Mouse (Mus musculus): ENCODE measurements around the gene Cyth1. TPM values are rescaled to one million over a fixed set of nuclear protein-coding genes. Genes with fewer than 3 reads are reported as not detected.

The Cyth1 gene
- total RNA-seq, 2 experiments from 2014 or later: 28.4 to 32.2 TPM

DNA sequence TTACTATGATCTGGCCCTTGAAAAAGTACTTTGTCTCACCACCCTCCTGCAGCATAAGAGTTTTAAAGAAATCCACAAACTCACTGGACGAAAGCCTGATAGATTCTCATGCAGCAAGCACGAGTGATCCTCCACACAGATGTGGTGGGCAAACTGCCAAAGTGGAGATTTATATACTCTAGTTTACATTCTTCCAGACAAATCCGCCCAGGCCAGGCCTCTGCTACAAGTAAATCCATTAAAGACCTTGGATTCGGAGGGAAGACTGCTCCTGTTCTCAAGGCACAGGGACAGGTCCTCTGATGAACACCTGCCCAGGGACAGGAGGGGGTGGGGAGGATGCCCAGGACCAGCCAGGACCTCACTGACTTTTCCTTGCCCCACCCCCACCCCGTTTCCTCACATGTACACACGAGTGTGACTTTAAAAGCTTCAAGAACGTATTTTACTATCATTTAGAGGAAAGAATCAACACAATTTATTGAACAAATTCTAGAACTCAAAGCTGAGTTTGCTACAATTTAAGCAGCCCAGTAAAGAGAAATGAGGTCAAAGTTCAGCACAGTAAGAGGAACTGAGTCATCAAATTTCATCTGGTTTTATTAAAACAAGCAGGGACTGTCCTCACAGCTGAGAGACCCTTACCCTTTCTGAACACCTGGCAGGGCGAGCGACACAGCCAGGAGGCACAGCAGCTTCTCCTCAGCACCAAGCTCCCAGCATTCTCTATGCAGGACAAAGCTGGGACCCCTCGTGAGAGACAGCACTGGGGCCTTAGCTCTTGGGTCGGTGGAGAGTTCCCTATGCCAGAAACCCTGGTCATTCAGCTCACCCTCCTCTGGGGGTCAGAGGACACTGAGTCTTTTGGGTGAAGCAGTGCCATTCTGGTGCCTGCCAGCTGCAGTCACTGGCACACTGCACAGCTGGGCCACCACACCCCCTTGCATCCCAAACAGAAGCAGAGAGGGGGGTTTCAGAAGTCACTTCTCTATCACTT, 47.3 kb downstream of the Cyth1 start:
- DNase-seq (ENCODE audit: low spot score in 2 of 2): peak in 1 of 2 experiments; percentile 45

DNA sequence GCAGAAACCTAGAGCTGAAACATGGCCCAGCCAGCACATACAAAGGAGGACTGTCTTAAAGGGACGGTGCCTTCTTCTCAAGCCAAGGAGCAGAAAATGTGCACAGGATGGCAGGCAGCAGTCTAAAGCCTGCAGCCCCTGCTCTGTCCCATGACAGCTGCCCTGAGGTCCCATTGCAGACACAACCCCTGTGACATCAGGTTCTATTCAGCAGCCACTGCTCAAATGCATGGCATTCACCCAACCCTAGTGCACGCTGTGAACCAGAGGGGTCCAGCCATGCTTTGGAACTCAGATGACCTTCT, 50.1 kb downstream of the Cyth1 start:
- no peak for DNase-seq (ENCODE audit: low spot score in 2 of 2)

DNA sequence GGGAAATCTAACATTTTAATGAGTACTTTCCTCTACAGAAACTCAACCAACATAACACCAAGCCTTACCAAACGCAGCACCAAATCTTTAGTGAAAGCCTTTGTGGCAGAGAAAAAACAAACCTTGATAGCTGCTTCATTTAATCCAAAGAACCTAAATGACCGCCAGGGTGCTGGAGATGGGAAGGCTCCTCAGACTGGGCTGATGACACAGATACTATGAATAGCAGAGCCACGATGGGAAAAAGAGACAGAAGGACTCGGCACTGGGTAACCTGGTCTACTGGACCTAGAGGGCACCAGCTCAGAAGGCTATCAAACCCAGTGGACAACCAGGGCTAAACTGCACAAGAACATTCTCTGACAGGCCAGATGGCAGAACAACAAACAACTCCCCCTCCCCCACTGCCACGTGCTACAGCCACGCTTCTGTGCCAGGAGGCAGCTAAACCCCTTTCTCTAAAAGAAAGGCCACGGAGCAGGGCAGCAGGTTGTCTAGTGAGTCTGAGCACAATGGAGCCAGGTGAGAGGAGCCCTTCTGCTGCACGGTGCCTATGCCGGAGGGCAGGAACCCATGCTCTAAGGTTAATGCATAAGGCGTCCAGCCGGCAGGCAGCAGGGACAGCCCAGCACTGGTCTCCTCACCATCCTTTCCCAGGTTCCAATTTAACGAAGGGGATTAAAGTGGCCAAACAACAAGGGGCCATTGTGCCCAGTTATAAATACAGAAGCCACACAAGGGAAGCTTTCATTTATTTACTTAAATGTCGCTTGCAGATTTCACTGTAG, 50.7 kb downstream of the Cyth1 start:
- peak in 1 of 2 experiments; percentile 48 for DNase-seq (ENCODE audit: low spot score in 2 of 2)

DNA sequence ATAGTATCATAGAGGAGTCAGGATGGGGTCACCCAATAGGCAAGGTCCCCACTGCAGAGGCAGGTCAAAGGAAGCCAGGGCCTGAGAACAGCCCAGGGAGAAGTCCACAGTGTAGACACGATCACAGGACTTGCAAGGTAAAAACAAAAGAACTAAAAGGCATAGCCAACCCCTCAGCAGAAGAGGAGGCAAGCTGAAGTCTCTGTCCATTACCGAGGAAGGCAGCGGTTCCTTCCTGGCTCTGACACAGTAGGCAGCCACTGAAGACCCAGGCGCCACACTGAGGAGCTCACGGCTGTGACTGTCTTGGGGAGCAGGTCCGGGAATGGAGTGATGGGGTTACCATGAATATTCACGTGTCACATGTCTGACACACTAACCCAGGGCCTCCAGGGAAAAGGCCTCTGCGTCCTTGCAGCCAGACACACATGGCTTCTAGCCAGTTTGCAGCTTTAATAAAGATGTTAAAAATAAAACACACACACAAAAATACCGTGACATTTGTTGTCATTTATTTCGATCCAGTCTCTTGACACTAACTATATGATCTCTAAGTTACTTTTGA, 51.5 kb downstream of the Cyth1 start:
- no peak for DNase-seq (ENCODE audit: low spot score in 2 of 2)

DNA sequence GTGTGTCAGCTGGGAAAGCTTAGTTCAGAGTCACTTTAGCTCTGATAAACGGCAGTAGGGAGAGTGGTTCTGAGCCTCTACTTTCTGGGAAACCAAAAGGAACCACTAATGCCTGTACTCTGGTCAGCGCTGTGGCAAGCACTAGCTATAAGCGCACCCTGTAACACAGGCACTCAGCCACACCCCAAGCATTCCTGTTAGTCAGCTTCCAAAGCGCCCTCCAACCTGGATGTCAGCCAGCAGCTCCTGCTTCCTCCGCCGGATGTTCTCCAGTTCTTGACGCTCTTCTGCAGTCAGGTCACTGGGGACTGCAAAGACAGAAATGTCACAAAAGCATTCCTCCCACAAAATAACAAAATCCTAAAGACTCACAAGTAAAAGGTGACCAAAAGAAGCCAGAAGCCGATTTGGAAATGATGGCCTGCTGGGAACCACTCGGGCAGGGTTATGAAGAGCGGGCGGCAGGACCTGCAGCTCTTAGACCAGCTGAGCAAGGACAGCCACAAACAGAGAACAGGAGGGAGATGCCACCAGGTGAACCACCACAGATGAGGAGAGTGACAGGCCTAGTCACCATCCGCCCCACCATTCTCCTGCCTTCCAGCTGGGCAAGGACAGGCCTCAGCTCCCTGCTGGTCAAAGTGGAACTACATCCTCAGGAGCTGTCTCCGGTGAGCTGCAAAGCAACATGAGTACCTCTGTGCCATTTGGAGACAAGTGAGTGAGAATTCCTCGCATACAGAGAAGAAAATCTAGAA, 54.8 kb downstream of the Cyth1 start:
- peak in 1 of 2 experiments; percentile 68 for DNase-seq (ENCODE audit: low spot score in 2 of 2)

DNA sequence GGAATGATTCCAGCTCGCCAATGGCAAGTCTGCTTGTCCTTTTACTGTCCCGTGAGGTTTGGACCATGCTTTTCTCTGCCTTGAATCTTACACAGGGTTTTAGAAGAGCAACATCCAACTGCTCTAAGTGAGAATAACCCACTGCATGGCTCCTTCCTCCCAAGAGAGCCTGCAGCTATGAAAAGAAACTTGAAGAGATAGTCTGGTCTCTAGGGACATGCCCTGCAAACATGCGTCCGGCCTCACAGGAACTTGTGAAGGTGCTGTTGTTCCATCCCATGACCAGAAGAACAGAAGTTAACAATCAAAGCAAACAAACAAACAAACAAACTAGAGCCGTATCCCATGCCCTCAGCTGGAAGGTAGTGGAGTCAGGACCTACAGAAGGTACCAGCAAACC, 55.4 kb downstream of the Cyth1 start:
- DNase-seq (ENCODE audit: low spot score in 2 of 2): no peak

DNA sequence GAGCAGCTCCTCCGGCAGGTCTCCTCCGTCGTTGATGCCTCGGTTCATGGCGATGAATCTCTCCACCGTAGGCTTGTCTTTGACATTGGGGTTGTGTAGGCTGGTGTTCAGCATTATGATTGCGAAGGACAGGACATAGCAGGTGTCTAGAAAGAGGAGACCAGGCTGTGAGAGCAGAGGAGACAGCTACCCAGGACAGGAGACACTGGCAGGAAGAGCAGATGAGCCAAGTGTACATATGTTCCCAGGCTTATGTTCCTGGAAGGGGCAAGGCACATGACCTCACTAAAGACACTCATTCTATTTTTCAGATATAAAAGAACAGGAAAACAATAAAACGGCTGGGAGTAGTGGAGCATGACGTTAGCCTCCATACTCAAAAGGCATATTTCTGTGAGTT, 65.6 kb downstream of the Cyth1 start:
- DNase-seq (ENCODE audit: low spot score in 2 of 2): no peak

DNA sequence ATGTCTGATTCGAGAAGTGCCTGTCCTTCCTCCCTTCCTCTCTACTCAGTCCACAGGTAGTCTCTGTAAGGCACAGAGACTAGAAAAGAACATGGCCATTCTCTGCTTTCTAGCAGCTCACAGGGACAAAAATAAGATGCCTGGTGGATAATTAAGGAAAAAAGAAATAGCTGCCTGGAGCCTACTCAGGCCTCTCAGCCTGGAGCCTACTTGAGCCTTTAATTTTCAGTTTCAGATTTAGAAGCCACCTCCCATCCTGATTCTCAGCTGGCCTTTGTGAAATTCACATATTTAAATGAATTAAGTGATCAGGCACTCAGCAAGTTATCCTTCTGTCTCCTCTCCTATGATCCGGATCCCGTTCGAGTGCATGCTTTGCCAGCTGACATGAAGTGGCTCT, 66.0 kb downstream of the Cyth1 start:
- DNase-seq (ENCODE audit: low spot score in 2 of 2): no peak

DNA sequence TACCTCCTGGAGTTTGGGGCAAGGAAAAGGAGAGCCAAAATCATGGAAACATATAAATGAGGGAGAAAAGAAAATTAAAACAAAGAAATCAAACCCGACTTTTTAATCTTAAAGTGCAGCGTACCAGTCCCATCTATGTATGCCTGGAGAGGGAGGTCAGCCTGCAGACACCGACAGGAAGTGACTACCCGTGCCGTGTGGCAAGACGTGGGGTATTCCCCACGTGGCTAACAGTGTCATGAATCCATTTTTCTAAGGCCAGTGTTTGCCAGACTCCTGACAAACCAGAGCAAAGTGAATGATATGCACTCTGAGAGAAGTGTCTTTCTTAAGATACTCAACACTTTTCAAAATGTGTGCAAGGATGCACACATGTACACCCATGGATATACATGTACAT, 68.2 kb downstream of the Cyth1 start:
- DNase-seq (ENCODE audit: low spot score in 2 of 2): no peak

DNA sequence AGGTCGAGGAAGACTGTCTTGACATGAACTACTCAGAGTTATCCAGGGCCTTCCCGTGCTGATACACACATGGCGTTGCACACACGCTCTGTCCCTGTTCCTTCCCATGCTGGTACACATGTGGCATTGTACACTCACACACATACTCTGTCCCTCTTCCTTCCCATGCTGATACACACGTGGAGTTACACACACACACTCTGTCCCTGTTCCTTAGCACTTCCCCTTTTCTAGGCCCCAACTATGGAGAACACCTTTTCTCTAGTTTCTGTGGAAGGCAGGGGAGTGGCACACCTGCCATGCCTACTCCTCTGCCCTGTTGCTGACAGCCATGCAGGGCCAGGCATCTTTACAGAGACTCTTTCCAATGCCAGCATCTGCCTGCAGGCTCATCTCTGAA, 70.2 kb downstream of the Cyth1 start:
- DNase-seq (ENCODE audit: low spot score in 2 of 2): no peak

DNA sequence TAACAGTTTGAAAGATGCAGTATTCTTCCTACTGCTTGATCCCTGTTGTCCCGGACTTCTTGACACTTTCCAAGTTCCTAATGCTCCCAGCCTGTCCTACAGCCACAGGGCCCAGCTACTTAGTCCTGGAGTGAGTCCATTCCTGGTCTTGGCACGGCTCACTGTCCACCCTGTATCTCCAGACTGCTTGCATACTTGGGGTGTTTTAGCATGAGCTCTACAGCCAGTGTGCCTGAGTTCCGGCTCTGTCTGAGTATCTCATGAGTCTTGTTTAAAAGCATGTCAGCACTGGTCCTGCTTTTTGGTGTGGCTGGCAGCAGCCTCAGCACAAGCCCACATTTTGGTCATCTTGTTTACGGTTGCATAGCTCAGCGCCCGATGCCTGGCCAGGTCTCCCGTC, 73.6 kb downstream of the Cyth1 start:
- no peak for DNase-seq (ENCODE audit: low spot score in 2 of 2)

DNA sequence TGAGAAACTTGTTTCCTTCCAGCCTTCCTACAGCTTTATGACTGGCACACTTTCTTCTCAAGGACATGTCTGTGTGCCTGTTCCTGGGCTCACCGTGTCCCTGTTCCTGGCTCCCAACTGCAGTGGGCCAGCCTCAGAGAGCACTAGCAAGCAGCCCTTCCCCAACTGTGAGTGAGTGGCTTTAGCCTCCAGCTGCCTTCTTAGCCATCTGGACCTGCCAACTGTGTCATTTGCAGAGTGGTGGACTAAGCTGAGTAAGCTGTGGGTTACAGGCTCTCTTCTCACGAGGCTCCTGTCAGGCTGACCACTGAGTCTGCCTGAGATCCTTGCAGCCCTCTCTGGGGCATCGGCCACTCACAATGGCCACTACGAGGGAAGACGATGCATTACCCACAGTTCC, 75.6 kb downstream of the Cyth1 start:
- DNase-seq (ENCODE audit: low spot score in 2 of 2): no peak

DNA sequence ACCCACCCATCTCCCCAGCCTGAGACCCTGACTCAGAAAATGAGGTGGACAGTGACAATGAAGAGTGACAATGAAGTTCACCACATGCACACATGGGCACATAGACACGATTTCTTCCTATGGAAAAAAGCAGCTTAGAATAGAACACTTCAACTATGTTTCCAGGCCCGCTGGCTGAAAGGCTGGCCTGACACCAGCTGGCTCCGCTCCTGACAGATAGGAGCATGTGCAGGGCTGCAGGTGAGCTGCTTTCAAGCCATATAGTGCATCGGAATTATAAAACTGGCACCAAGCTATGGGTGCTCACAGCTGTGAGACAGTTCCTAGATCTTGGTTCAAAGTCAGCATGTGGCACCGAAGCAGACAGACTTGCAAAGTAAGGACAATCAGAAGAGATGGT, 78.1 kb downstream of the Cyth1 start:
- DNase-seq (ENCODE audit: low spot score in 2 of 2): no peak

DNA sequence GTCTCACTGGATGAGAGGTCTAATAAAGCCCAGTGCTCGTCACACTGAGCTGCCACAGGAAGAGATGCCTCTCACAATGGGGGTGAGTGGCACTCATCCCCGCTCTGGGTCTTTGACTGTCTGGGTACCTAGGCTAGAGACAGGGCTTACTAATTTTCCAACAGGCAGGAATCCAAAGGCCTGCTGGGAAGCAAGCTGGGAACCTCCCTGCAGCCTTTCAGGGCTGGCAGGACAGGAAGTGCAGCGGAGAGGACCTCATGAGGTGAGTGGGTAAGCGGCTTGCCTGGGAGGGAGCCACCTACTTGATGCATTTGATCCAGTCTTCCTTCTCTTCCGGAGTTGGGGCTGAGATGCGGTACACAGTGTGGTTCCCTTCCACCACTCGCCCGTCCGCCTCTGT, 79.7 kb downstream of the Cyth1 start:
- no peak for DNase-seq (ENCODE audit: low spot score in 2 of 2)

DNA sequence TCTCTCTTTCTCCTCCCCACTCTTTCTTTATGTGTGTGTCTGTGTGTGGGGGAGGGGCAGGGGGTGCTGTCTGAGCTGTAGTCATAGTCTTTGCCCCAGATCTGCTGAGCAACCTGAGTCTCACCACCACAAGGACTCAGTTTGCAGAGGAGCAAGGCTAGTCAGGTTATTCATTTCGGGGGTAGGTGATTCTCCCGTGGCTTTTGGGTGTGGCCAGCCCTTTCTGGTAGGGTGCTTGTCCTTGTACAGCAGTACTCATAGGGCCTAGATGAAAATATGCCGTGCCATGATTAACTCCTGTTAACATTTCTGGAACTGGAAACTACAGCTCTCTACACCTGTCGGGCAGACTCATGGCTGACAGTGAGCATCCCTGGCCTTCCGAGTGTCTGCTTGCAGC, 81.8 kb downstream of the Cyth1 start:
- no peak for DNase-seq (ENCODE audit: low spot score in 2 of 2)

DNA sequence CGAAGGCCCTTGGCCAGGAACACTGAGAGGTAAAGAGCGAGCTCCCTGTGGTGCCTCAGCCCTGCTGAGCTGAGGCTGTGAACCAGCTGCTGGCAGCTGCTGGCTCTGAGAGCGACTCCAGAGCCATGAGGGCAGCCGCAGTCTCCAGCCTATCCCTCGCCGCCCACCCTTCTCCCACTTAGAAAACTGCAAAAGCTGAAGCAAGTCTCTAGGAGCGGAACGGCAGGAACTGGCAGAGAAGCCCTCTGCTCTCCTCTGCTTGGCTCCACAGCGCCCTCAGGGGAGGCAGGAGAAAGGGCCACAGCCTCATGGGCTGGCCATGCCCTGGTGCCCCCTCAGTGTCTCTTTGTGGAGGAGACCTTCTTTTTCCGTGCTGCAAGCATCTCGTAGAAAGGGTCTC, 82.7 kb downstream of the Cyth1 start:
- peak in 1 of 2 experiments; percentile 28 for DNase-seq (ENCODE audit: low spot score in 2 of 2)

DNA sequence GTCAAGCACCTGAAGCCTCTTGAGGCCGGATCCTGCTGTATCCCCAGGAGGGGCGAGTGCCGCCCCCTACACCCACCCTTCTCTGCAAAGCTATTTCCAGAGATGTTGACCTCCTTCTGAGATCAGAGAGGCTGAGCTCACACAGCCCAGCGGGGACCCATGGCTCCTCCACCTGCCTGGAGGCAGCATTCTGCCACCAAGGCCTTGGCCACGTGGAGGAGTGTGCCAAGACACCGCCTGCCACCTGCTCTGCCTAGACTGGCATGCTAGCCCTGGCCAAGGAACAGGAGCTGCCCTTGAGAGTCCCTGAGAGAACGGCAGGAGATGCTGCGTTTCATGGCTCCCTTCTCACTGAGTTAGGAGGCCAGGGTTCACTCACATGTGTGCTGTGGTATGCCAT, 83.8 kb downstream of the Cyth1 start:
- DNase-seq (ENCODE audit: low spot score in 2 of 2): no peak

DNA sequence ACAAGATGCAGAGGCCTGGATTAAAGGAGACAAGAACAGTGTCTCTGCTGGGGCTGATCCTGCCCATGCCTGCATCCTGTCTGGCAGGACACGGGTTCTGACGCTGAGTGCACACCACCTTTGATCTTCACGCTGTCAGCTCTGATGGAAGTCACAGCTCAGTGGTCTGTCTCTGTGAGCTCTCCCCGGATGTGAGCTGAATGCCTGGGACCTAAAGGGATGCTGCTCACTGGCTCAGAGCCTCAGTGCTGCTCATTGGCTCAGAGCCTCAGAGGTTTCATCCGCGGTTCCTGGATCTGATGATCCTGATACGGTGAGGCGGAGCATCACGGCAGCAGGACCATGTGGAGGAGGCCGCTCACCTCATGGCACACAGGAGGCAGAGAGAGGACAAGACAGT, 86.1 kb downstream of the Cyth1 start:
- no peak for DNase-seq (ENCODE audit: low spot score in 2 of 2)

DNA sequence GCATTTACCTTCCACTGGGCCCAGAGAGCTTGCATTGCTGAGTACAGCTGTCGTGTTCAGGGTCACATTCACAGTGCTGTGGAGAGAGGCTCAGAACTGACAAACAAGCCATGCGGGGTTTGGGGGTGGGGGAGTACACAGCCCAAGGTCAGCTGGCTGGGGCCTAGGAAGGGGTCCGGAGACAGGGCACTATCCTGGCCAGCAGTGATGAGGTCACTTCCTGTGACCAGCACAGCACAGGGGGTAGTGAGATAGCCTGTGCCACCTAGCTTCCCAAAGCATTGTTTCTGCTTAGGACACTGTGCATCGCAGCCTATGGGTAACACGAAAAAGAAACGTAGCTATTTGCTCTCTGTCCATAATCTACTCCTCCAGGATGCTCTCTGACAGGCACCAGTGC, 87.2 kb downstream of the Cyth1 start:
- no peak for DNase-seq (ENCODE audit: low spot score in 2 of 2)

DNA sequence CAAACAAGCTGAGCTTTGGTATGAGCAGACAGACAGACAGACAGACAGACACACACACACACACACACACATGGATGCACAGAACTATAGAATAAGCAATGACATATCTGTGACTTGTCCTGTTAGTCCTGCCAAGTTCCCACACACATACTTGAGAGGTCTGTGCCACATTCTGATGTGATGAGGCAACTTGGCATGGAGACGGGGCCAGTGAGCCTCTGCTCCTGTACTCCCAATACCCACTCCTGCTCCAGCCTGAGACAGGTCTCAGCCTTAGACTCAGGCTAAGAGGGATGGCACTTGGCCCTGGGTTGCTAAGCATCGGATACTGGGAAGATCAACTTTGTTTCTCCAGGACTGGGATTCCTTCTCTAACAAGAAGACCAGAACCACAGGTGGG, 87.6 kb downstream of the Cyth1 start:
- DNase-seq (ENCODE audit: low spot score in 2 of 2): peak in 1 of 2 experiments; percentile 23

DNA sequence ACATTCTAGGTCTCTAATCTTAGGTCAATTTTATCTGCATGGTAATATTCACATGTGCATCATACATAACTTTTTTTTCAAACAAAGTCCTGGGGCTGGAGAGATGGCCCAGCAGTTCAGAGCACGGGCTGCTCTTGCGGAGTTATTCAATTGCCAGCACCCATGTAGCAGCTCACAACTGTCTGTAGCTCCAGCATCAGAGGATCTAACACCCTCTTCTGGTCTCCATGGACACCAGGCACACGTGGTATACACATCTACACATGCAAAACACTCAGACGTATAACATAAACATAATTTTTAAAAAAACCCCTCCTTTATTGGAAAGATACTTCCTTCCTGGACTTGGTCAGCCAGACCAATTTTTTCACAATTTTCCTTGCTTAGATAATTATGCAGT, 89.6 kb downstream of the Cyth1 start:
- DNase-seq (ENCODE audit: low spot score in 2 of 2): no peak

Measured in gastrocnemius, postnatal 4 days (tissue).